Mouse (Mus musculus) stomach, embryonic 15.5 days (tissue): ENCODE measurements around the gene Atrn. TPM values are rescaled to one million over a fixed set of nuclear protein-coding genes. Genes with fewer than 3 reads are reported as not detected.

Experiments
- ATAC-seq: fragments of 200-750 bp; cut with Nextera tagmentation; 2 replicates; pipeline ENCODE4 v1.8.0; 2017; ENCODE audit warnings: low read depth, moderate number of reproducible peaks, moderate TSS enrichment; ENCODE audit not compliant: insufficient read depth, low FRiP score
- H3K27ac ChIP-seq: fragments of 300-500 bp; sonication (generic); 2 replicates; pipeline ENCODE4 v1.5.1; 2015; ENCODE audit warnings: mild to moderate bottlenecking, inconsistent platforms
- H3K27me3 ChIP-seq: fragments of 300-500 bp; sonication (generic); replicated peaks from 2 replicates; pipeline ENCODE4 v1.6.1; 2015; ENCODE audit warnings: inconsistent platforms
- H3K36me3 ChIP-seq: fragments of 300-500 bp; sonication (generic); 2 replicates; pipeline ENCODE4 v1.6.1; 2015; ENCODE audit warnings: inconsistent platforms
- H3K4me1 ChIP-seq: fragments of 300-500 bp; sonication (generic); 2 replicates; pipeline ENCODE4 v1.6.1; 2015; ENCODE audit warnings: inconsistent platforms
- H3K4me2 ChIP-seq: fragments of 300-500 bp; sonication (generic); 2 replicates; pipeline ENCODE4 v1.6.1; 2015; ENCODE audit warnings: mild to moderate bottlenecking, inconsistent platforms
- H3K4me3 ChIP-seq: fragments of 300-500 bp; sonication (generic); replicated peaks from 2 replicates; pipeline ENCODE4 v1.5.1; 2015; ENCODE audit warnings: inconsistent platforms
- H3K9ac ChIP-seq: fragments of 300-500 bp; sonication (generic); 2 replicates; pipeline ENCODE4 v1.6.1; 2015; ENCODE audit warnings: inconsistent platforms
- H3K9me3 ChIP-seq: fragments of 300-500 bp; sonication (generic); 2 replicates; pipeline ENCODE4 v1.6.1; 2016; ENCODE audit warnings: inconsistent platforms
- WGBS: fragments of 180-500 bp; shearing (Covaris S2); methylation state at CpG from one replicate; pipeline ENCODE4 v1.1.7; 2015; 5-methylcytosine and 5-hydroxymethylcytosine counted together
- polyA plus RNA-seq: library from polyadenylated mRNA; unstranded; fragments of >200 nt; fragmentation: Nextera tagmentation; extraction: Ambion mirVana; gene quantifications from 2 replicates; pipeline ENCODE4 v1.2.1, GENCODE M21; 2015

The Atrn gene
- polyA plus RNA-seq, 1 experiment from 2014 or later: 5.1 TPM

DNA sequence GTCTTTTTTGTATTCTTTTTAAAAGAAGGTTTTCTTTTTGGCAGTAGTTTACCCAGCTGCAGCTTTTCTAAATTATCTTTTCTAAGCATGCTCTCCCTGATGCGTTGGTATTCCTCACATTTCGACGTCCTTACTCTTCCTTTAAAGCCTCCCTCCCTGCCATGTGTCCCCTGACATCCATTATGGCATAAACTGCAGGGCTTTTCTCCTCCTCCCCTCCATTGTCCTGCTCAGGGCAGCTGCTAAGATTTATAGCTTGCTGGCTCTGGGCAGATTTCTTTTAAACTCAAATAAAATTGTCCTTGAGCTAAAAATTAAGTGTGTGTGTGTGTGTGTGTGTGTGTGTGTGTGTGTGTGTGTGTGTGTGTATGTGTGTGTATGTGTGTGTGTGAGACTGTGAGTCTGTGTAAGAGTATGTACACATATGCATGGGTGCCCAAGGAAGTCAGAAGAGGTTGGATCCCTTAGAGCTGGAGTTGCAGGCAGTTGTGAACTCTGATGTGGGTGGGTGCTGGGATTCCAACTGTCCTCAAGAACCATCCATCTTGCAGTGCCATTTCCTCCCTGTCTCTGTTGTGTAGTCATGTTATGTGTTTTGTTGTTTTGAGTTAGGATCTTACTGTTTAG lies 10.3 kb downstream of the Atrn start:
- Histone ChIP-seq H3K27me3 (no peaks in the 10 kb centered on the region), H3K9ac (no peak overlapping the region), H3K4me3 (no peak overlapping the region), H3K4me1 (no peaks in the 10 kb centered on the region), H3K4me2 (no peak overlapping the region), H3K36me3 (no peaks in the 10 kb centered on the region), H3K9me3 (no peaks in the 10 kb centered on the region), H3K27ac (no peak overlapping the region)
- ATAC-seq: no peak
- 32% methylated on average over 3 of the region's 3 CpGs for WGBS

DNA sequence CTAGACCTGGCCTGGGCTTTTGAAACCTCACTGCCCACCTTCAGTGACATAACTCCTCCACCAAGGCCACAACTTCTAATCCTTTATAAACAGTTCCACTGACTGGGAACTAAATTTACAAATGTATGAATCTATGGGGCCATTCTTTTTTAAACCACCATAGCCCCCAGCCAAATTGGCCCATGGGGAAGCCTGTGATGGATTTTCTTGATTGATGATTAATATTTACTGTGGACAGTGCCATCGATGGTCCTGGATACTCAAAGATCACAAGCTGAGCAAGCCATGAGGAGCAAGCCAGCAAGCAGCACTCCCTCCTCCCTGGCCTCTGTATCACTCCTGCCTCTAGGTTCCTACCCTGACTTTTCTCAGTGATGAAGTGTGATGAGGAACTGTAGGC lies 11.4 kb downstream of the Atrn start:
- 90% methylated on average over 1 of the region's 1 CpGs for WGBS
- Histone ChIP-seq H3K4me3 (no peak overlapping the region), H3K4me1 (no peaks in the 10 kb centered on the region), H3K27ac (no peak overlapping the region), H3K9me3 (no peaks in the 10 kb centered on the region), H3K4me2 (no peak overlapping the region), H3K27me3 (no peaks in the 10 kb centered on the region), H3K9ac (no peak overlapping the region), H3K36me3 (no peaks in the 10 kb centered on the region)
- ATAC-seq: no peak

DNA sequence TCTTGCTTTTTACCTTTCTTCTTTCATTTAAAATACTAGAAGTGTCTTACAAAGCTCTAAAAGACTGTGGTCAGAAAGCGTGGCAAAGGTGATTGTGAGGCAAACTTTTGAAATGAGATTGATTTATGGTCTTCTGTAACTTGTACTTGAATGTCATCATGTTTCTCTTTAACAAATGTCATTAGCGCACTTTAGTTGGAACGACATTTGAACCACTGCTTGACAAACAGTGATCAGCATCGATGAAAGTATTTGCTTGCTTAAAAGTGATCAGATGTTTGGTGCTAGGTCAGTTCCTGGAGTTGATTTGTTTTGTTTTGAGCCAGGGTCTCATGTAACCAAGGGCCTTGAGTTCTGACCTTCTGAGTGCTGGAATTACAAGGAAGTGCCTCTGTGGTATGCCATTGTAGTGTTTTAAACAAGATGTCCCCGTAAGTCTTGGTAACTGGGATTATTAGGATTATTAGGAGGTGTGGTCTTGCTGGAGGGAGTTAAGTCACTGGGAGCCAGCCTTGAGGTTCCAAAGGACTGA lies 12.8 kb downstream of the Atrn start:
- 66% methylated on average over 5 of the region's 5 CpGs for WGBS
- Histone ChIP-seq H3K9me3 (no peaks in the 10 kb centered on the region), H3K36me3 (no peaks in the 10 kb centered on the region), H3K4me1 (no peaks in the 10 kb centered on the region), H3K9ac (no peak overlapping the region), H3K27ac (no peak overlapping the region), H3K27me3 (no peaks in the 10 kb centered on the region), H3K4me2 (no peak overlapping the region), H3K4me3 (no peak overlapping the region)
- no peak for ATAC-seq

DNA sequence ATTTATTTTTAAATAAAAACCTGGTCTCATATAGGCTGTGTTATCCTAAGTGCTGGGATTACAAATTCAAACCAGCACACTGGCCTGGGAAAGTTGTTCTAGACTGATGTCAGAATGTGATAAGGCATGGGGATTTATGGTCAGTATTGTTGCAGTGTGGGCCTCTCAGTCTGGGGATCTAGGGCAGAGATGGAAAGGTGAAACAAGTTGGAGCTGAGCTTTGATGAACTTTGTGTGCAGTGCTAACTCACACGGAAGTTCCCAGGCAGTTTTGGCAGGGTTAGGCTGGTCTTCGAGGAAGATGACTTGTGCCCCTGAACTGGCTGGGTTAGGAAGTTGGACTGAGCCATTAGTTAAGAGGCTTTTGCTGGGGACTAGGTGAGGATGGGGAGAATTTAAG lies 18.7 kb downstream of the Atrn start:
- Histone ChIP-seq H3K9me3 (no peaks in the 10 kb centered on the region), H3K9ac (no peak overlapping the region), H3K4me1 (no peaks in the 10 kb centered on the region), H3K27me3 (no peaks in the 10 kb centered on the region), H3K36me3 (no peaks in the 10 kb centered on the region), H3K4me3 (no peak overlapping the region), H3K27ac (no peak overlapping the region), H3K4me2 (no peak overlapping the region)
- WGBS: 66% methylated on average over 2 of the region's 2 CpGs
- no peak for ATAC-seq

DNA sequence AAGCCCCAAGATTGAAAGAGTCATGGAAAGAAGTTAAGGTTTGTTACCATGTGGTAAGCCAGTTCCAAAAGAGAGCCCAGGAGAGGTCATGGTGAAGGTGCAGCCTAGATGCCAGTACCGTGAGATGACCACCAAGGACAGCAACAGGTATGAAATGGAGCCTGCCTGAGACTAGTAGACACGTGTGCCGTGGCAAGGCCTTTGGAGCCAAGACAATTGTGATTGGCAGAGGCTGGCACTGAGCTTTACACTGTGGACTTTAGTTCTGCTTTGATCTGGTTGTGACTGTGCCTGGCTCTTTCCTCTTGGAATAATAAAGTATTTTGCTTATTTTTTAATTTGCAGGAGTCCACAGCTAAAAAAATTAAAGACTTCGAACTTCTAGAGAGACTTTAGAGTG lies 21.7 kb downstream of the Atrn start:
- Histone ChIP-seq H3K4me1 (no peaks in the 10 kb centered on the region), H3K9ac (no peak overlapping the region), H3K27me3 (no peaks in the 10 kb centered on the region), H3K36me3 (no peaks in the 10 kb centered on the region), H3K4me2 (no peak overlapping the region), H3K27ac (no peak overlapping the region), H3K9me3 (no peaks in the 10 kb centered on the region), H3K4me3 (no peak overlapping the region)
- no peak for ATAC-seq
- 81% methylated on average over 4 of the region's 4 CpGs for WGBS

DNA sequence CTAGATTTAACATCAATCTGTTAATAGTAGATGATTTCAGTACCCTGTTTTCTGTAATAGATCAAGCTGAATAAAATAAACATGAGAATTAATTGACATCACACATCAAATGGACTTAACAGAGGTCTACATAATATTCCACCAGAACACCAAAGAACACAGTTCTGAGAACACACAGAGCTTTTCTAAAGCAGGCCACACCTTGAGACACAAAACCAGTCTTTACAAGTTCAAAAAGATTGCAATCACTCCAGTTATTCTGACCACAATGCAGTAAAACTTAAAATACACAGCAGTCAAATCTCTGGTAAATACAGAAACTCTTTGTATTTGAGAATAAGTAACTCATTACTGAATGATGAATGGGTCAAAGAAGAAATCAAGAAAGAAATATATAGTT lies 22.2 kb downstream of the Atrn start:
- Histone ChIP-seq H3K27ac (no peak overlapping the region), H3K4me2 (no peak overlapping the region), H3K4me1 (no peaks in the 10 kb centered on the region), H3K9me3 (no peaks in the 10 kb centered on the region), H3K36me3 (no peaks in the 10 kb centered on the region), H3K9ac (no peak overlapping the region), H3K27me3 (no peaks in the 10 kb centered on the region), H3K4me3 (no peak overlapping the region)
- ATAC-seq: no peak

DNA sequence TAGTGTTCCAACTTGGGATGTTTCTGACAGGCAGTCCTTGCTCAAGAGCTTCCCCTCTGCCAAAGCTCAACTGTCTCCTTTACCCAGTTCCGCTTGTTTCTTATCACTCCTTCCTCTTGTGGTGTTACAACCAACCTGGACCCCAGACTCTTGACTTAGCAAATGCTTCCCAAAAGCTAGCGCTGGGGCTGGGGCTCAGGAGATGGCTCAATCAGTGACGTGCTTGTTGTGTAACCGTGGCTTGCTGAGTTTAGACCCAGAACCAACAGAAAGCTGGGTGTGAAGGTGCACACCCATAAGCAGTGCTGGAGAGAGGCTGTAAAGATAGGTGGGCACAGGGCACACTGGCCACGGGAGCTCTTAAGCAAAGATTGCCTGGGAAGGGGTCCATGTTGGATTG lies 23.7 kb downstream of the Atrn start:
- H3K27ac ChIP-seq: no peak overlapping the region
- H3K27me3 ChIP-seq: no peaks in the 10 kb centered on the region
- no peak for ATAC-seq
- 86% methylated on average over 5 of the region's 5 CpGs for WGBS
- H3K4me3 ChIP-seq: no peak overlapping the region
- H3K9me3 ChIP-seq: no peaks in the 10 kb centered on the region
- no peak overlapping the region for H3K4me2 ChIP-seq
- no peaks in the 10 kb centered on the region for H3K4me1 ChIP-seq
- no peak overlapping the region for H3K9ac ChIP-seq
- no peaks in the 10 kb centered on the region for H3K36me3 ChIP-seq

DNA sequence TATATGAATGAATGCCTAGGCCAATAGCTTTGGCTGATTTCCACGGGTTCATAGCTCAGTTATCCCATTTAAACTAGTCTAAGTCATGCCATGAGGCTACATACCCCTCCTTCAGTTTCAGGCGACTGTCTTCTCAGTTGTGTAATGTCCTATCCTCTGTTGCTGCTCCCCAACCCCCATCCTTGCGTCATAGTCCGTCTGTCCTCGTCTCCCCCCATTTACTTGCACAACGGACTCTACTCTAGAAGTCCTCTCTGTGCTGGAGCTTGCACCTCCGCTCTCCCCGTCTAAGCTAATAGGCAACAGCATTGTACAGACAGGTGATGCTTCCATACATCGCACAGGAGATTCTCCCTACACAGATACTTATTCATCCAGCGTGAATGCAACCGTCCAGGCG lies 26.6 kb downstream of the Atrn start:
- no peak for ATAC-seq
- H3K9ac ChIP-seq: no peak overlapping the region
- H3K9me3 ChIP-seq: no peaks in the 10 kb centered on the region
- H3K4me1 ChIP-seq: no peaks in the 10 kb centered on the region
- H3K27ac ChIP-seq: no peak overlapping the region
- no peak overlapping the region for H3K4me2 ChIP-seq
- WGBS: 87% methylated on average over 12 of the region's 12 CpGs
- H3K27me3 ChIP-seq: no peaks in the 10 kb centered on the region
- H3K4me3 ChIP-seq: no peak overlapping the region
- no peaks in the 10 kb centered on the region for H3K36me3 ChIP-seq

DNA sequence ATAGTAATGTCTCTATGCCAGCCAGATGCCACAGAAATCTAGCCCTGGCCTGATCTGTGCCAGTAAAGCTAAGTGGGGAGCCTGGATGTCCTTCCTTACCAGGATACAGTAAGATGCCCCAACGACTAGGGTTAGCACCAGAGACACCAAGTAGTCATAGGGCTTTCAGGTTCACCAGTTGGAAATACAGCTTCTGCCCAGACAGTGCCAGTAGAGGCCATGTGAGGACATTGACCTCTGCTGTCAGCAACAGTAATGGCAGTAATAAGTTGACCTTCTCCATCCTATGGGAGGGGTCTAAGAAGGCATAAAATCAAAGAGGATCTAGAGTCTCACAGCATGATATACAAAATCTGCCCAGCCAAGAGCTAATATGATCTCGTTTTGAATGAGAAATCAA lies 43.5 kb downstream of the Atrn start:
- no peak overlapping the region for H3K4me3 ChIP-seq
- WGBS: 71% methylated on average over 2 of the region's 2 CpGs

DNA sequence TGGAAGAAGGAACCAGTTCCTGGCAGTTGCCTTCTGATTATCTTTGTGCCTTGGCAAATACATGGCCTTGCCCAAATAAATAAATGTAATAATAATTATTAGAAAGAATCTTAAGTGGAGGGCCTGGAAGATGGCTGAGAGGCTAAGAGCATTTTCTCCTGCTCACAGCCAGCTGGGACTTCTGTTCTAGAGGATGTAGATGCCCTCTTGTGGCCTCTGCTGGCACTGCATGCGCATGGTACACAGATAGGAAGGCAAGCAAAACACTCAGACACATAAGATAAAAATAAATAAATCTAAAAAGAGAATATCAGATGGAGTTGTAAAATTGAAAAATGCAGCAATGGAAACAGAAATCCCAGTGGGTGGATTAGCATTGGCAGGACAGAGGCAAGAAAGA lies 44.3 kb downstream of the Atrn start:
- Histone ChIP-seq H3K9me3 (no peaks in the 10 kb centered on the region), H3K9ac (no peak overlapping the region), H3K4me1 (no peaks in the 10 kb centered on the region), H3K4me3 (no peak overlapping the region), H3K4me2 (no peak overlapping the region), H3K27me3 (no peaks in the 10 kb centered on the region), H3K36me3 (no peaks in the 10 kb centered on the region), H3K27ac (no peak overlapping the region)
- WGBS: 5% methylated on average over 1 of the region's 1 CpGs
- no peak for ATAC-seq

More for the DNA sequence above, 43.5 kb downstream of the Atrn start:
- H3K27ac ChIP-seq: no peak overlapping the region
- H3K4me2 ChIP-seq: no peak overlapping the region
- no peaks in the 10 kb centered on the region for H3K36me3 ChIP-seq
- H3K27me3 ChIP-seq: no peaks in the 10 kb centered on the region
- H3K4me1 ChIP-seq: no peaks in the 10 kb centered on the region
- H3K9me3 ChIP-seq: no peaks in the 10 kb centered on the region
- no peak for ATAC-seq
- no peak overlapping the region for H3K9ac ChIP-seq

DNA sequence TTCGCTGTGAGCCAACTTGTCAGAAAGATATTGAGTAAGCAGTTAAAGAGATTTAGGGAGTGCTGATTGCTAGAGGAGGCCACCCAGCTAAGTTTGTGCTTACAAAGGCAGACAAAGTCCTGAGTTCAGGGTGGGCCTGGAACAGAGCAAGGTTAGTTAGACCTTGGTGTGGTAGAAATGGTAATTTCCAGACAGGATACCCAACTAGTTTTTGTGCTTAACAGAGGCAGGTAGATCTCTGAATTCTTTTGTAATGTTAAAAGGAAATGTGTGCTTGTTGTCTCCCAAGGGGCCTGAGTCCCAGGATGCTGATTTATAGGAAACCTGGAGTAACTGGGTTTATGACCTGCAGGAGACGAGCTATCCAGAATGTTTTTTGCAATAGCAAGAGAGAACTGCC lies 52.6 kb downstream of the Atrn start:
- Histone ChIP-seq H3K36me3 (0 out of 2 replicates have a peak, but pooled peaks cover 2% of the 10 kb centered on the region), H3K27me3 (no peaks in the 10 kb centered on the region), H3K9me3 (no peaks in the 10 kb centered on the region), H3K9ac (no peak overlapping the region), H3K27ac (no peak overlapping the region), H3K4me2 (no peak overlapping the region), H3K4me1 (no peaks in the 10 kb centered on the region), H3K4me3 (no peak overlapping the region)
- ATAC-seq: no peak
- 77% methylated on average over 2 of the region's 2 CpGs for WGBS

DNA sequence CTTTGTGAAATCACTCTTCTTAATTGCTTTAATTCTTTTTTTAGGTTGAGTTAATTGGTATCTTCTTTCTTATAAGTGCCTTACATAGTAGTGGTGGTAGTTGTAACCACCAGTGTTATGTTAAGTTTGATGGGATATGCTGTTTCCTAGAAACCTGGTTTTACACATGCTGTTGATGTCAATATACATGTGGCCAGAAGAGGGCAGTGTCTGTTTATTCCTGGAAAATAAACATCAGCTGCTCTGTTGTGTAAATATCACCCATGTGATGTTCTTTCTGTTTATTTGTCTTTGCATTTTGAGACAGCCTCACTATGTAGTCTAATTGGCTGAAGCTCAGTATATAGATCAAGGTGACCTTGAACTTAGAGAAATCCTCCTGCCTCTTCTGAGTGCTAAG lies 55.6 kb downstream of the Atrn start:
- 0 out of 2 replicates have a peak, but pooled peaks cover 2% of the 10 kb centered on the region for H3K36me3 ChIP-seq
- no peak overlapping the region for H3K4me3 ChIP-seq
- H3K27ac ChIP-seq: no peak overlapping the region
- H3K27me3 ChIP-seq: no peaks in the 10 kb centered on the region
- no peaks in the 10 kb centered on the region for H3K9me3 ChIP-seq
- no peaks in the 10 kb centered on the region for H3K4me1 ChIP-seq
- no peak overlapping the region for H3K4me2 ChIP-seq
- H3K9ac ChIP-seq: no peak overlapping the region
- no peak for ATAC-seq

DNA sequence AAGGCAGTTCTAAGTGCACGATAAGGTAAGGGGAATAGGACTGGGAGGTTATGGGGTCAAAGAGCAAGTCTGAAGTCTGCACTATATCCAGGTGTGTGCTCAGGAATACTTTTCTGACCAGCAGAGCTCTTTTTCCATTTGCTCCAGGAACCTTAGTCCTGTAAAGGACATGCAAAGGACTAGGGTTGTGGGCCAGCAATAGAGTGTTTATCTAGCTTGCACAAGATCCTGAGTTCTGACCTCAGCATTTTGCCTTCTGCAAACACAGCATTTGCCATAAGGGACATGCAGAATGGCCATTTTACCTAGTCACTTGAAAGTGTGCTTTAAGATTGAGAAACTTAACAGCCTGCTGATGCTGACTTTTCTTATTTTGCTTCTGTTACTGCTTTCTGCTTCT lies 58.7 kb downstream of the Atrn start:
- H3K4me3 ChIP-seq: no peak overlapping the region
- WGBS: 83% methylated on average over 1 of the region's 1 CpGs
- no peak for ATAC-seq
- H3K4me2 ChIP-seq: no peak overlapping the region
- no peaks in the 10 kb centered on the region for H3K4me1 ChIP-seq
- H3K9ac ChIP-seq: no peak overlapping the region
- H3K9me3 ChIP-seq: no peaks in the 10 kb centered on the region
- H3K36me3 ChIP-seq: no peaks in the 10 kb centered on the region
- no peak overlapping the region for H3K27ac ChIP-seq
- H3K27me3 ChIP-seq: no peaks in the 10 kb centered on the region
